Mouse (Mus musculus): ENCODE data around the gene Nrxn3.

- no peak for TF ChIP-seq POLR2A (IDR thresholded peaks at IDR 0.05; ENCODE audit: borderline replicate concordance, low read depth, low read length)
- TF ChIP-seq CTCF (IDR thresholded peaks at IDR 0.05; ENCODE audit: low read depth, low read length), result no peak
Measured at GRCm38 (mm10) chr12:88818622-88819334, 96.1 kb downstream of the Nrxn3 start.
